ENCODE assay signal across 8 mouse cellular contexts in the genomic region with DNA sequence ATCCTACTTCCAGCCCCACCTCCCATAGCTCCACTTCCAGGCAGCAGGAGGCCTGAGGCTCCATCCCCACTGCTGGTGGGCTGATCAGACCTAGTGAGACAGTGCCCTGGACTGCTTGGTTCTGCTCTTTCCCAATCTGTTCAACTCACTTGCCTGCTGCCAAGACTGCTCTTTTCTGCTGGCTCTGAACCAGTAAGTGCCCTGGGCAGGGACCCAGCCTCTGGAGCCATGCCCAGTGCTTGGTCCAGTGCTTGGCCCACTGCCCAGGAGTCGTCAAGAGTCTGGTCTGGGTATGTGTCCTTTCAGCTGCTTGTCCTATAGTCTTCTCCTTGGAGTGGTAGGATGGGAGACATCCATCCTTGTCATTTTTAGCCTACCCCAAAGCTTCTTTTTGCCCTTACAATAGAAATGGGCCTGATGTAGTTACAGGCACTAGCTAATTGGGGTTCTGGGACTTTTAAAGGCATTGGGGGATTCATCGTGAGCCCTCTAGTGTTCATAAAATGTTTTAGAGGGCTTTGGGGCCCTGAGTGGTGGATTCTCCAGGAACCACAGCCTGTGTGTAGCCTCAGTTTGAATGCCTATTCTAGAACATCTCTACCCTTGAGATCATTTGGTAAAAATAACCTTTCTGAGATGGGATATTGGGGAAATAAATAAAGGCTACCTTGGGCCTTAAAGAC.
DNase-seq lines count a peak whose midpoint lies in the region; ATAC-seq and TF ChIP-seq lines count a peak whose summit lies in the region.

No protein-coding gene starts in this region.

- peaks cover 13% of the 10 kb centered on the region; the same call in 1 of the 2 replicates for H3K4me1 ChIP-seq in cerebellum, adult 2 months (ENCODE audit: control insufficient read depth, insufficient read depth, low read length)
- H3K4me1 ChIP-seq in hindbrain, embryonic 16.5 days (ENCODE audit: control insufficient read depth, insufficient read depth, low read depth, low read length): peaks cover 10% of the 10 kb centered on the region
- no peaks in the 10 kb centered on the region; the same call in 1 of the 2 replicates for H3K4me1 ChIP-seq in stomach, postnatal 0 days (replicated peaks; ENCODE audit: control insufficient read depth, insufficient read depth)

- POLR2A ChIA-PET in Patski (lab: Charles Lee): interaction anchor here (0.7 to 1.5 kb wide), 2 partner anchors 31 to 142 kb away, joined by 5 read pairs; partner anchors contain the start of gene Atg10

- in situ Hi-C loops in Patski (cut with MboI; ENCODE audit: low pct_unique_long_range_greater_than_20kb): no loop called here

- H3K9ac ChIP-seq in hindbrain, embryonic 16.5 days (ENCODE audit: low read depth, low read length): no peak overlapping the region
- no peak overlapping the region for H3K9ac ChIP-seq in stomach, postnatal 0 days (ENCODE audit: low read length)

- TF ChIP-seq POLR2A in cerebellum, adult 2 months (IDR thresholded peaks at IDR 0.05; ENCODE audit: borderline replicate concordance, insufficient read depth, low read length): no peak

- H3K9me3 ChIP-seq in hindbrain, embryonic 16.5 days (ENCODE audit: control insufficient read depth, low read length): no peaks in the 10 kb centered on the region
- no peaks in the 10 kb centered on the region for H3K9me3 ChIP-seq in stomach, postnatal 0 days (ENCODE audit: control insufficient read depth, low read length)

- peak; percentile 75 for DNase-seq in Patski (ENCODE audit: low read depth, low spot score)
- DNase-seq in cerebellum, adult 2 months: peak; percentile 98 to 100
- peak; percentile 79 to 92 for DNase-seq in frontal cortex, postnatal 36 days (ENCODE audit: low spot score in 2 of 2)
- peak; percentile 76 for DNase-seq in left cerebral cortex, adult 11 months (ENCODE audit: low spot score)
- peak; percentile 66 for DNase-seq in stomach, postnatal 0 days (ENCODE audit: low spot score)
- DNase-seq in thymus, postnatal 10 days (ENCODE audit: low spot score in 2 of 2): no peak

- no peak overlapping the region for H3K4me2 ChIP-seq in hindbrain, embryonic 16.5 days (ENCODE audit: low read length)
- H3K4me2 ChIP-seq in stomach, postnatal 0 days (replicated peaks; ENCODE audit: low read depth): no peak overlapping the region

- H3K27me3 ChIP-seq in Patski: no peaks in the 10 kb centered on the region
- H3K27me3 ChIP-seq in cerebellum, adult 2 months (ENCODE audit: control insufficient read depth, insufficient read depth, low read length): no peaks in the 10 kb centered on the region
- H3K27me3 ChIP-seq in hindbrain, embryonic 16.5 days (replicated peaks; ENCODE audit: control insufficient read depth, insufficient read depth, low read length): no peaks in the 10 kb centered on the region
- H3K27me3 ChIP-seq in stomach, postnatal 0 days (ENCODE audit: control insufficient read depth, insufficient read depth, low read length): no peaks in the 10 kb centered on the region

- peak overlapping the region; percentile 35; the same call in 1 of the 2 replicates for H3K27ac ChIP-seq in cerebellum, adult 2 months (ENCODE audit: insufficient read depth, low read length)
- H3K27ac ChIP-seq in hindbrain, embryonic 16.5 days (ENCODE audit: low read depth, low read length): 0 out of 2 replicates have a peak overlapping the region, but pooled peaks have one; percentile 32
- no peak overlapping the region for H3K27ac ChIP-seq in stomach, postnatal 0 days (replicated peaks)

- CTCF ChIA-PET in Patski (lab: Charles Lee): interaction anchor here (1.0 to 1.5 kb wide), 4 partner anchors 61 to 325 kb away, joined by 3 to 6 read pairs (median 4); no protein-coding TSS in a partner anchor

- no peak overlapping the region for H3K4me3 ChIP-seq in cerebellum, adult 2 months (replicated peaks; ENCODE audit: insufficient read depth, low read depth, low read length)
- no peak overlapping the region for H3K4me3 ChIP-seq in hindbrain, embryonic 16.5 days (ENCODE audit: low read length)
- H3K4me3 ChIP-seq in stomach, postnatal 0 days (ENCODE audit: low read depth, low read length): no peak overlapping the region

- no peak for TF ChIP-seq EP300 in stomach, postnatal 0 days (optimal IDR thresholded peaks at IDR 0.05)

- peak; percentile 84 for ATAC-seq in Patski
- peak; percentile 96 for ATAC-seq in hindbrain, embryonic 16.5 days
- ATAC-seq in megakaryocyte progenitor cell, adult 5-6 weeks (replicated peaks; ENCODE audit: poor library complexity): 0 out of 2 replicates have a peak, but pooled peaks have one; percentile 35
- peak; percentile 51; the same call in 1 of the 2 replicates for ATAC-seq in stomach, postnatal 0 days (ENCODE audit: low FRiP score, low TSS enrichment)

- WGBS in cerebellum, adult 2 months: 24% methylated on average over 2 of the region's 2 CpGs
- WGBS in hindbrain, embryonic 16.5 days: 43% methylated on average over 2 of the region's 2 CpGs
- WGBS in stomach, postnatal 0 days: 44% methylated on average over 2 of the region's 2 CpGs

- TF ChIP-seq CTCF in Patski (IDR thresholded peaks at IDR 0.05): no peak
- no peak for TF ChIP-seq CTCF in cerebellum, adult 2 months (IDR thresholded peaks at IDR 0.05; ENCODE audit: borderline replicate concordance, insufficient read depth, low read depth, low read length)
- TF ChIP-seq CTCF in stomach, postnatal 0 days (IDR thresholded peaks at IDR 0.05; ENCODE audit: low read depth): peak; percentile 47

- H3K36me3 ChIP-seq in hindbrain, embryonic 16.5 days (ENCODE audit: control insufficient read depth, insufficient read depth, low read length): no peaks in the 10 kb centered on the region
- H3K36me3 ChIP-seq in stomach, postnatal 0 days (ENCODE audit: control insufficient read depth, insufficient read depth, low read length): no peaks in the 10 kb centered on the region

Comparison
In these comparisons a context has a peak if more than half of its experiments do, and no peak if none do; other contexts are left out.
1. ATAC-seq: peak in every context shown above with its lines; median percentile 96 in hindbrain, embryonic 16.5 days; 84 in Patski; 51 in stomach, postnatal 0 days; 35 in megakaryocyte progenitor cell, adult 5-6 weeks.
2. DNase-seq: peak in Patski (single experiment), cerebellum, adult 2 months (2 of 2), frontal cortex, postnatal 36 days (2 of 2), left cerebral cortex, adult 11 months (single experiment) and stomach, postnatal 0 days (single experiment); none in thymus, postnatal 10 days (0 of 2).